24 mouse cellular contexts compared by ENCODE assay signal in the genomic region with DNA sequence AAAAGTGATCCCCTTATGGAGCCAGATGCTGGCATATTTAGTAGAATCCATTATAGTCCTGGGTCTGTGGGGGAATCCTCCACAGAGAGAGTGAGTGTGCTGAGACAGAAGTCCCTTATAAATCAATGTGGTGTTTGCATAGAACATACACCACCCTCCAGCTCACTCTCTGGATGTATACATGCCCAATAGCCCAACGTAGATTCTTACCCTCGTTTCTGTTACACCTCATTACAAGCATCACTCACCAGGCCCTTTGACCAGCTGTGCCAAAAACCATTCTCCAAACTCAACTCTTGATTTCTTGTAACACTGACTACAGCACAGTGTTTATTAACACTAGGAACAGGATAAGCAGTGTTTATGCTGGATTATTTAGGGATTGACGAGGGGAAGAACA.
DNase-seq lines count a peak whose midpoint lies in the region; ATAC-seq and TF ChIP-seq lines count a peak whose summit lies in the region.
"Had no signal": no experiment of that assay in that cellular context is flagged by ENCODE, and none has a peak within 500 bp of the region (broad histone marks: within the 10 kb centered on the region; RNA-seq: fewer than 3 reads in every experiment).

No protein-coding gene starts in this region.

- H3K27me3 ChIP-seq in lung, embryonic 14.5 days (ENCODE audit: insufficient read depth, low read length) = no peaks in the 10 kb centered on the region
- no peaks in the 10 kb centered on the region for H3K27me3 ChIP-seq in lung, postnatal 0 days (replicated peaks; ENCODE audit: insufficient read depth, low read length)
- no peaks in the 10 kb centered on the region for H3K27me3 ChIP-seq in lung, embryonic 16.5 days (ENCODE audit: control insufficient read depth, insufficient read depth, low read depth, low read length)
- H3K27me3 ChIP-seq: CH12.LX; embryonic facial prominence, embryonic 12.5 days; forebrain, embryonic 13.5 days; forebrain, embryonic 15.5 days; Patski had no signal

- H3K9me3 ChIP-seq in lung, embryonic 14.5 days (ENCODE audit: low read depth, low read length) = no peaks in the 10 kb centered on the region
- H3K9me3 ChIP-seq in lung, postnatal 0 days (ENCODE audit: low read length) = no peaks in the 10 kb centered on the region
- peaks cover 3% of the 10 kb centered on the region for H3K9me3 ChIP-seq in lung, embryonic 16.5 days (ENCODE audit: control insufficient read depth, low read length)
- H3K9me3 ChIP-seq: embryonic facial prominence, embryonic 10.5 days; embryonic facial prominence, embryonic 12.5 days; forebrain, embryonic 13.5 days; forebrain, embryonic 15.5 days had no signal

- no peak for TF ChIP-seq CTCF in lung, embryonic 14.5 days (IDR thresholded peaks at IDR 0.05; ENCODE audit: low read depth)
- no peak for TF ChIP-seq CTCF in lung, postnatal 0 days (IDR thresholded peaks at IDR 0.05)

- no peak for TF ChIP-seq EP300 in lung, postnatal 0 days (IDR thresholded peaks at IDR 0.05)

- no peak overlapping the region for H3K4me3 ChIP-seq in lung, embryonic 14.5 days (ENCODE audit: low read depth, low read length)
- no peak overlapping the region for H3K4me3 ChIP-seq in lung, postnatal 0 days (ENCODE audit: low read depth, low read length)
- H3K4me3 ChIP-seq in lung, embryonic 16.5 days (ENCODE audit: low read length) = no peak overlapping the region
- H3K4me3 ChIP-seq: embryonic facial prominence, embryonic 10.5 days; embryonic facial prominence, embryonic 12.5 days; forebrain, embryonic 13.5 days; forebrain, embryonic 15.5 days had no signal

- WGBS in lung, embryonic 14.5 days = 36% methylated on average over 3 of the region's 3 CpGs
- WGBS in lung, postnatal 0 days = 42% methylated on average over 3 of the region's 3 CpGs
- WGBS in lung, embryonic 16.5 days = 45% methylated on average over 3 of the region's 3 CpGs

- H3K9ac ChIP-seq in lung, embryonic 14.5 days = no peak overlapping the region
- H3K9ac ChIP-seq in lung, postnatal 0 days (replicated peaks; ENCODE audit: low read depth) = no peak overlapping the region
- no peak overlapping the region for H3K9ac ChIP-seq in lung, embryonic 16.5 days (ENCODE audit: low read length)
- H3K9ac ChIP-seq: embryonic facial prominence, embryonic 12.5 days; forebrain, embryonic 13.5 days; forebrain, embryonic 15.5 days had no signal

- H3K27ac ChIP-seq in lung, embryonic 14.5 days (ENCODE audit: low read depth) = no peak overlapping the region
- H3K27ac ChIP-seq in lung, postnatal 0 days (ENCODE audit: low read length) = no peak overlapping the region
- no peak overlapping the region for H3K27ac ChIP-seq in lung, embryonic 16.5 days (ENCODE audit: low read length)
- H3K27ac ChIP-seq: embryonic facial prominence, embryonic 10.5 days; embryonic facial prominence, embryonic 12.5 days; forebrain, embryonic 13.5 days; forebrain, embryonic 15.5 days had no signal

- no peak overlapping the region for H3K4me2 ChIP-seq in lung, embryonic 14.5 days
- H3K4me2 ChIP-seq in lung, postnatal 0 days (replicated peaks; ENCODE audit: low read depth, low read length) = no peak overlapping the region
- no peak overlapping the region for H3K4me2 ChIP-seq in lung, embryonic 16.5 days (ENCODE audit: low read depth, low read length)
- H3K4me2 ChIP-seq: embryonic facial prominence, embryonic 12.5 days; forebrain, embryonic 13.5 days; forebrain, embryonic 15.5 days had no signal

- DNase-seq in heart, adult 11 months = peak; percentile 64
- DNase-seq in heart, adult 8-10 months (ENCODE audit: low spot score) = no peak
- DNase-seq in lung, embryonic 14.5 days = peak; percentile 51
- no peak for DNase-seq in lung, postnatal 0 days (ENCODE audit: low spot score)
- no peak for DNase-seq in lung, postnatal 10 days
- DNase-seq: adrenal gland, adult 8-10 months; adrenal gland, postnatal 14 days; adrenal gland, postnatal 36 days; B cell, adult 2 months; cerebellum, adult 11-12 months; cerebellum, adult 2 months; cerebellum, adult 9-10 months; cerebellum, postnatal 10 days; cerebellum, postnatal 25 days had no signal

- peak; percentile 78; the same call in 1 of the 2 replicates for ATAC-seq in lung, embryonic 14.5 days (ENCODE audit: insufficient read depth)
- ATAC-seq in lung, postnatal 0 days = no peak
- peak; percentile 57; the same call in 1 of the 2 replicates for ATAC-seq in lung, embryonic 16.5 days (ENCODE audit: low read depth)
- ATAC-seq: activated CD4-positive, CD25-positive, alpha-beta regulatory T cell, adult 4 months; CD4-positive, CD25-positive, alpha-beta regulatory T cell, adult 4 months; forebrain, embryonic 13.5 days; forebrain, embryonic 15.5 days; Patski had no signal

- no peaks in the 10 kb centered on the region for H3K4me1 ChIP-seq in lung, embryonic 14.5 days (ENCODE audit: insufficient read depth)
- no peaks in the 10 kb centered on the region for H3K4me1 ChIP-seq in lung, postnatal 0 days (ENCODE audit: insufficient read depth, low read depth, low read length)
- H3K4me1 ChIP-seq in lung, embryonic 16.5 days (replicated peaks; ENCODE audit: control insufficient read depth, insufficient read depth, low read length) = no peaks in the 10 kb centered on the region
- H3K4me1 ChIP-seq: embryonic facial prominence, embryonic 12.5 days; forebrain, embryonic 13.5 days; forebrain, embryonic 15.5 days had no signal

- H3K36me3 ChIP-seq in lung, embryonic 14.5 days (ENCODE audit: insufficient read depth) = no peaks in the 10 kb centered on the region
- no peaks in the 10 kb centered on the region for H3K36me3 ChIP-seq in lung, postnatal 0 days (ENCODE audit: insufficient read depth, low read length)
- H3K36me3 ChIP-seq in lung, embryonic 16.5 days (ENCODE audit: control insufficient read depth, insufficient read depth, low read length) = no peaks in the 10 kb centered on the region
- H3K36me3 ChIP-seq: embryonic facial prominence, embryonic 10.5 days; embryonic facial prominence, embryonic 12.5 days; forebrain, embryonic 15.5 days; G1E had no signal

Comparison
In these comparisons a context has a peak if more than half of its experiments do, and no peak if none do; other contexts are left out.
1. DNase-seq: peak in heart, adult 11 months (single experiment) and lung, embryonic 14.5 days (single experiment); none in heart, adult 8-10 months (single experiment), lung, postnatal 0 days (single experiment) and lung, postnatal 10 days (single experiment).